Mouse (Mus musculus): ENCODE data around the gene Ppm1e. TPM values are rescaled to one million over a fixed set of nuclear protein-coding genes. Genes with fewer than 3 reads are reported as not detected.

Gene Ppm1e
- polyA plus RNA-seq, 1 experiment: 3.6 TPM

GRCm38 (mm10) chr11:87354861-87355260 is 4.0 kb downstream of the Ppm1e start:
- H3K36me3 ChIP-seq (ENCODE audit: control insufficient read depth, insufficient read depth, low read length): no peaks in the 10 kb centered on the region
- TF ChIP-seq CTCF (IDR thresholded peaks at IDR 0.05; ENCODE audit: borderline replicate concordance, control insufficient read depth, extremely low read depth, insufficient read depth, low read length, poor library complexity): no peak
- TF ChIP-seq POLR2A (IDR thresholded peaks at IDR 0.05; ENCODE audit: control insufficient read depth, extremely low read depth, insufficient read depth, low read length, poor library complexity): no peak

GRCm38 (mm10) chr11:87353646-87354170 is 5.1 kb downstream of the Ppm1e start:
- H3K4me3 ChIP-seq (ENCODE audit: control insufficient read depth, insufficient read depth, low read length): no peak overlapping the region
- TF ChIP-seq CTCF (IDR thresholded peaks at IDR 0.05; ENCODE audit: borderline replicate concordance, control insufficient read depth, extremely low read depth, insufficient read depth, low read length, poor library complexity) (no peak), POLR2A (IDR thresholded peaks at IDR 0.05; ENCODE audit: control insufficient read depth, extremely low read depth, insufficient read depth, low read length, poor library complexity) (no peak)
- H3K27ac ChIP-seq (ENCODE audit: control insufficient read depth, insufficient read depth, low read length): no peak overlapping the region
- WGBS: 93% methylated on average over 7 of the region's 7 CpGs
- no peaks in the 10 kb centered on the region for H3K36me3 ChIP-seq (ENCODE audit: control insufficient read depth, insufficient read depth, low read length)
- H3K4me1 ChIP-seq (replicated peaks; ENCODE audit: control insufficient read depth, insufficient read depth, low read length): peaks cover 3% of the 10 kb centered on the region
- no peaks in the 10 kb centered on the region for H3K27me3 ChIP-seq (ENCODE audit: control insufficient read depth, insufficient read depth, low read length)
- DNase-seq: no peak

More at GRCm38 (mm10) chr11:87354861-87355260, 4.0 kb downstream of the Ppm1e start:
- WGBS: 95% methylated on average over 1 of the region's 1 CpGs
- no peak for DNase-seq
- H3K4me3 ChIP-seq (ENCODE audit: control insufficient read depth, insufficient read depth, low read length): no peak overlapping the region
- H3K27me3 ChIP-seq (ENCODE audit: control insufficient read depth, insufficient read depth, low read length): no peaks in the 10 kb centered on the region
- H3K4me1 ChIP-seq (replicated peaks; ENCODE audit: control insufficient read depth, insufficient read depth, low read length): peaks cover 5% of the 10 kb centered on the region
- no peak overlapping the region for H3K27ac ChIP-seq (ENCODE audit: control insufficient read depth, insufficient read depth, low read length)

GRCm38 (mm10) chr11:87326381-87326780 is 32.4 kb downstream of the Ppm1e start:
- TF ChIP-seq CTCF (IDR thresholded peaks at IDR 0.05; ENCODE audit: borderline replicate concordance, control insufficient read depth, extremely low read depth, insufficient read depth, low read length, poor library complexity) (no peak), POLR2A (IDR thresholded peaks at IDR 0.05; ENCODE audit: control insufficient read depth, extremely low read depth, insufficient read depth, low read length, poor library complexity) (no peak)
- no peaks in the 10 kb centered on the region for H3K36me3 ChIP-seq (ENCODE audit: control insufficient read depth, insufficient read depth, low read length)
- WGBS: 88% methylated on average over 3 of the region's 3 CpGs
- H3K27me3 ChIP-seq (ENCODE audit: control insufficient read depth, insufficient read depth, low read length): no peaks in the 10 kb centered on the region
- no peak overlapping the region for H3K4me3 ChIP-seq (ENCODE audit: control insufficient read depth, insufficient read depth, low read length)
- no peak for DNase-seq
- H3K4me1 ChIP-seq (replicated peaks; ENCODE audit: control insufficient read depth, insufficient read depth, low read length): no peaks in the 10 kb centered on the region
- H3K27ac ChIP-seq (ENCODE audit: control insufficient read depth, insufficient read depth, low read length): no peak overlapping the region

- WGBS: 88% methylated on average over 8 of the region's 8 CpGs
- DNase-seq: no peak
- Histone ChIP-seq H3K27ac (ENCODE audit: control insufficient read depth, insufficient read depth, low read length) (no peak overlapping the region), H3K4me3 (ENCODE audit: control insufficient read depth, insufficient read depth, low read length) (no peak overlapping the region), H3K27me3 (ENCODE audit: control insufficient read depth, insufficient read depth, low read length) (no peaks in the 10 kb centered on the region), H3K4me1 (replicated peaks; ENCODE audit: control insufficient read depth, insufficient read depth, low read length) (peaks cover 2% of the 10 kb centered on the region; the same call in 1 of the 2 replicates), H3K36me3 (ENCODE audit: control insufficient read depth, insufficient read depth, low read length) (no peaks in the 10 kb centered on the region)
- TF ChIP-seq POLR2A (IDR thresholded peaks at IDR 0.05; ENCODE audit: control insufficient read depth, extremely low read depth, insufficient read depth, low read length, poor library complexity): no peak
- no peak for TF ChIP-seq CTCF (IDR thresholded peaks at IDR 0.05; ENCODE audit: borderline replicate concordance, control insufficient read depth, extremely low read depth, insufficient read depth, low read length, poor library complexity)
Measured at GRCm38 (mm10) chr11:87322558-87322957, 36.3 kb downstream of the Ppm1e start.

GRCm38 (mm10) chr11:87320007-87320406 is 38.8 kb downstream of the Ppm1e start:
- H3K36me3 ChIP-seq (ENCODE audit: control insufficient read depth, insufficient read depth, low read length): no peaks in the 10 kb centered on the region
- no peak overlapping the region for H3K4me3 ChIP-seq (ENCODE audit: control insufficient read depth, insufficient read depth, low read length)
- no peak for DNase-seq
- WGBS: 26% methylated on average over 5 of the region's 5 CpGs
- H3K27ac ChIP-seq (ENCODE audit: control insufficient read depth, insufficient read depth, low read length): no peak overlapping the region
- no peaks in the 10 kb centered on the region for H3K27me3 ChIP-seq (ENCODE audit: control insufficient read depth, insufficient read depth, low read length)
- TF ChIP-seq CTCF (IDR thresholded peaks at IDR 0.05; ENCODE audit: borderline replicate concordance, control insufficient read depth, extremely low read depth, insufficient read depth, low read length, poor library complexity) (no peak), POLR2A (IDR thresholded peaks at IDR 0.05; ENCODE audit: control insufficient read depth, extremely low read depth, insufficient read depth, low read length, poor library complexity) (no peak)
- H3K4me1 ChIP-seq (replicated peaks; ENCODE audit: control insufficient read depth, insufficient read depth, low read length): peaks cover 2% of the 10 kb centered on the region; the same call in 1 of the 2 replicates

GRCm38 (mm10) chr11:87318956-87319708 is 39.7 kb downstream of the Ppm1e start:
- TF ChIP-seq CTCF (IDR thresholded peaks at IDR 0.05; ENCODE audit: borderline replicate concordance, control insufficient read depth, extremely low read depth, insufficient read depth, low read length, poor library complexity) (no peak), POLR2A (IDR thresholded peaks at IDR 0.05; ENCODE audit: control insufficient read depth, extremely low read depth, insufficient read depth, low read length, poor library complexity) (no peak)
- H3K27ac ChIP-seq (ENCODE audit: control insufficient read depth, insufficient read depth, low read length): no peak overlapping the region
- H3K4me1 ChIP-seq (replicated peaks; ENCODE audit: control insufficient read depth, insufficient read depth, low read length): peaks cover 2% of the 10 kb centered on the region; the same call in 1 of the 2 replicates
- WGBS: 96% methylated on average over 9 of the region's 9 CpGs
- H3K36me3 ChIP-seq (ENCODE audit: control insufficient read depth, insufficient read depth, low read length): no peaks in the 10 kb centered on the region
- no peak for DNase-seq
- H3K4me3 ChIP-seq (ENCODE audit: control insufficient read depth, insufficient read depth, low read length): no peak overlapping the region
- no peaks in the 10 kb centered on the region for H3K27me3 ChIP-seq (ENCODE audit: control insufficient read depth, insufficient read depth, low read length)

Data from thymus, adult 2 months (tissue).